Mouse (Mus musculus): ENCODE measurements around the gene Atp6v1a.

Gene Atp6v1a

DNA sequence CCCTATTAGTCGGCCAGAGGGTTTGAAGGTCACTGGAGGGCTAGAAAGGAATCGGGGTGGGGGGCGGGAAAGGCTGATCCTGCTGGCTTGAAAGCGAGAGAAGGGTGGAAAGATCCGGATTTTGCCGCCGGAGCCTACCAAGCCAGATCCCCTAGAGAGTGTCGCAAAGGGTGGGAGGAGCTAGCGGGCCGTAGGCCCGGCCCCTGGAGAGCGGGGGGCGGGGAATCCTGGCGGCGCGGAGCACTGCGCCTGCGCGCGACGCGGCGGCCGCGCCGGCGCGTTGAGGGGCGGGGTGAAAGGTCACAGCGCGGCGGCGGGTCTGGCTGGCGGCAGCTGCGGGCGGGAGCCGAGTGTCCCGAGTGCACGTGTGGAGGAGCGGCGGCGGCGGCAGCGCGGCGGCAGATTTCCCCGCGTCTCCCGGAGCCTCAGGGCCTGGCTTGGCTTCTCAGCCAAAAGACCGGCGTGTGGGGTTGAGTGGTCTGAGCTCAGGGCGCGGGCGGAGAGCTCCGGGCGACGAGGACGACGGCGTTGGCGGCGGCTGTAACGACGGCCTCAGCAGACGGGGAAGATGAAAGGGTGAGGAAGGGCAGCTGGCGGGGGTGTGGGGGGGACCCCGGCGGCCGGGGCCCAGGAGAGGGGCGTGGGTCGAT is at the start of gene Atp6v1a, which contains the start of gene Naa50:
TSS of gene Atp6v1a (minus strand) at position 170 of the 650 bp plus-strand sequence.
TSS of gene Naa50 (plus strand) at position 295 of the 650 bp plus-strand sequence.
- peak; percentile 89 for DNase-seq

DNA sequence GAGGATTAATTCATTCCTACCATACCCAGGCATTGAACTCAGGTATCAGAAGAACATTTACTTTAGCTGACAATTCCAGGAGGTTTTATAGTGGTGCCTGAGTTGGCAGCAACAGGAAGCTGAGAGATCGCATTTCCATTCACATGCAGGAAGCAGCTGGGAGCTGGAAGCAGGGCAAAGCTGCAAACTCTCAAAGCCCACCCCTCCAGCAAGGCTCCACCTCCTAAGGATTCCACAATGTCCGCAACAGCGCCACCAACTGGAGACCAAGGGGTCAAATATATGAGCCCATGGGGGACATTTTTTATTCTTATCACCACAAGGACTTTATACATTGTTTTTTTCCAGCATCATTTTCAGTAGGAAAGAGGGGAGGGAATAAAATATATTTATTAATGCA is 49.3 kb upstream of the Atp6v1a start:
- DNase-seq = no peak

DNA sequence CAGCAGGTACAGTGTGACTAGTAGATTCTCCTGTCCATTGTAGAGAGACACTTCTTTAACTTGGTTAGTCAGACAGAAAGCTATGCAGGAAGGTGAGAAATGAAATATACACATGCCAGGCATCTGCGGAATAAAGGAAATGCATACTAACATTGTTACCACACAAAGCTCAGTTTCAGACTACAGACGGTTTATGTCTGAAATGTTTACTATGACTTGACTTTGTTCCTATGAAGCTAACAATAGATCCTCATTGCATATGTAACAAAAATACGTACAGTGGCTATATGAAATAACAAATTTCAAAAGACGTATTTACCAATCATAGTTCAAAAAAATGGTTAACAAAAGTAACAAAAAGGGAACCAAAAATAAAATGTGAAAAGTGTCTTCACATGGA is 47.7 kb upstream of the Atp6v1a start:
- no peak for DNase-seq

DNA sequence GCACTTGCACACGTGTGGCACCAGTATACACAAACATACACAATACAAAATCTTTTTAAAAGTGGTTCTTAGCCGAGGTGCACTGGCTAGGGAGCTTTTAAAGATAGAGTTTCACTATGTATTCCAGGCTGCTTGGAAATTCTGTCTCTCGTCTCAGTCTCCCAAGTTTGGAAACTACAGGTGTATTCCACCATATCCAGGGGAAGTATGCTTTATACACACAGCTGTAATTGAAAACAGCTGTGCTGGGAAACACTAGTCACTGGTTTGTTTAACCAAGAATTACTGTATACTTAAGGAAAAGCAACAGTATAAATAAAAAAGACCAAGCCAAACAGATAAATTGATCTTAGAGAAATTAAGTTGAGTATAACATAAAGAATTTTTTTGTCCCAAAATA is 45.3 kb upstream of the Atp6v1a start:
- DNase-seq = no peak

DNA sequence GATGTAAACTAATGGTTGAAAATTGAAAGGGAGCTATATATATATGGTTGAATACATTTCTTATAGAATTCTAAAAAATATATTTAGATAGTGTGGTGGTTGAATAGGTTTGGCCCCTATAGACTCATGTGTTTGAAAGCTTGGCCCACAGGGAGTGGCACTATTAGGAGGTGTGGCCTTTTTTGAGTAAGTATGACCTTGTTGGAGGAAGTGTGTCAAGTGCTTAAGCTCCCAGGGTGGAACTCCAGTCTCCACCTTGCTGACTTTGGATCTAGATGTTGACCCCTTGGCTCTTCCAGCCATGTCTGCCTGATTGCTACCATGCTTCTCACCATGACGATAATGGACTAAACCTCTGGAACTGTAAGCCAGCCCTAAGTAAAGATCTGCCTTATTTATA is 43.1 kb upstream of the Atp6v1a start:
- DNase-seq = no peak

DNA sequence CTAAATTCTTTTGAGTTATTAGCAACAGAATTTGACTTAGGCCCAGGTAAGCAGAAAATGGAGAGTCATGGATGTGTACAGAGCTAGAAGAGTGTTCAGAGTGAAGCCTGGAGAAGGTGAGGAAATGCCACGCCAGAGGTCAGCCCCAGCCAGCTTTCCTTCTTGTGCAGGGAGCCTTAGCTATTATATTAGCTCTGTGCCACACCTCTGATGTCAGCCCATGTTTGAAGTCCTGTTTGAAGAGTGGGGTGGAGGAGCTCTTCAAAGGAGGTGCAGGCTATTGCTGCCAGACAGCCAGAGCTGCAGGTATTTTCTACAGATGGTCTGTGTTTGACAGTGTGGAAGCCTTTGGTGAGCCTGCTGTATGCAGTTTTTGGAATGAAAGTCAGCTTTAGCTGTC is 39.0 kb upstream of the Atp6v1a start:
- DNase-seq = peak; percentile 77

DNA sequence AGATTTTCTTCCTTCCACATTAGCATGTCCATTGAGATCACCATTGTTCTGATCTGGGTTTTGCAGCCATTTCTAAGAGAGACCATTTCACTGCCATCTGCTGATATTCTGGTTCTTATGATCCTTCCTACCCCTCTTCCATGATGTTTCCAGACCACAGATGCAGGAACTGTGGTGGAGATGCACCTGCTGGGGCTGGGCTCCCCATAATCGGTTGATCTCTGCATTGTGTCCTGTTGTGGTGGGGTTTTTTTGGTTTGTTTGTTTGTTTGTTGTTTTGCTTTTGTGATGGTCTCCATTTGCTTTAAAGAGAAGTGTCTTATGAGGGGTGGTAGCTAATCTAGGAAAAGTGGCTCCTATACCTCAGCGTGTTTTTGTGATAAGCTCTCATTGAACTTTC is 37.0 kb upstream of the Atp6v1a start:
- no peak for DNase-seq

DNA sequence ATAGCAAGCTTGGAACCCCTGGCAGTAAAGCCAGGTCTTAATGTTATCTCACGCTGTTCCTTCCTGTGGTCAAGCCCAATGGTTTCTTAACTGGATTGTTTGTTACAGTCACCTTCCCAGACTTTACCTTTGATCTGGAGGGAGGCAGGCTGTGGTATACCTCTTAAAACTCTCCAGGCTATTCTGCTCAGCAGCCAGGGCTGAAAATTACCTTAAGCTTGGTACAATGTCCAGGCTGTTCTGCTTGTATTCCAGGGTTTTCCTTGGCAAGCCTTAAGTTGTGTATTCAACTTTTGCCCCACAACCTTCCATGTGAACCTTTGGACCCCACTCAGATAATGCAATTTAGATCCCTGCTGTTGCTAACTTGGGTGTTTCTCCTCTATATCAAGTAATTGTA is 35.5 kb upstream of the Atp6v1a start:
- DNase-seq = no peak

DNA sequence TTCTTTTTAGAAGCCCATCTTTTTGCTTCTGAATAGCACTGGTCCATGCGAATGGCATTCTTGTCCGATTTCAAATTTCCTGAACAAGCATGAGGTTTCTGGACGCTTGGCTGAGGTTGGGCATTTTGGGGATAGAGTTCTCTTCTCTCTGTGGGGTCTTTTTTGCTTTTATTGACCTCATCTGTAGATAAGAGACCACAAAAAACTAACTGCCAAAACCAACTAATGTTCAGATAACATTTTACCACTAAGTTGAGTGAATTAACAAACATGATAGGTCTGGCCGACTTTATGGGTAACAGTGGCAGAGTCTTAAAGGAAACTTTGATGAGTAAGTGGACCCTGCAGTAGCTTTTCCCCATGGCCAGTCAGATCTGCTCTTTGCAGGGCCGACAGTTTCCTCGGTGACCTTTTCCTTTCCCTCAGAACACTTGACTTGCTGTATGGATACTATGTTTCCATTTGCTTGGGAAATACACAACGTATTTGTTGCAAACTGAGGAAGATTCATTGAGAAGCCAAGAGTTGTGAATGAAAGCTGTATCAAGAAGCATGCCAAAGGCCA is 34.5 kb upstream of the Atp6v1a start:
- DNase-seq = no peak

DNA sequence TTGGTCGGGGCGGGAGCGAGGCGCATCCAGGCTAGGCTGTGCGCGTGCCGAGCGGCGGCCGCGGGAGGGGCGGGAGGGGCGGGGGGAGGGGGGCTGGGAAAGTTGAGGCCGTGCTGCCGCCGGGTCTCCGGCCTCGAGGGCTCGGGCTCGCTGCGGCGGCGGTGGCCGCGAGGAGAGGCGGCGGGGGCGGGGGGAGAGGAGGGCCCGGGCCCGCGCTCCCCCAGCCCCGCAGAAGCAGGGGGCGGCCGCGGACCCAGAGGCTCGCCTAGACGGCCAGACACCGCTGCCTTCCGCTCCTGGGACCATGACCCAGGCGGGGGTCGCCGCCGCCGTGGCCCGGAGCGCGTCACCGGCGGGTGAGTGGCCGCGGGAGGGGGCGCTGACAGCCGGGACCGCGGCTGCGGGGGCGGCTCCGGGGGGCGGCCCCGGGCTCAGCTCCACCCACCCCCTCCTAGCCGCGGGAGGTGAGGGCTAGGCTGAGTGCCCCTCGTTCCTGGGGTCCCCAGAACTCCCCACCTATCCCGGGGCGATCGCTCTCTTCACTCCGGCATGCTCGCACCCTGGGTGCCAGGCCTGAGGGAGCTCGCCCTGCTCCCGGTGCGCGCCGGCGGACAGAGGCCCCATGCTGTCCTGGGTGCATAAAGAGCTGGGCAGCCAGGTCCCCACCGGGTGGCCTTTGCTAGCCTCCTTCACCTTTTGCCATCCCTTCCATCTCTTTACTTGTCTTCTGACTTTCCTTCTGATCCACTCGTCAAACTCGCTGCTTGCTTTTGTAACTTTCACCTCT is 33.8 kb upstream of the Atp6v1a start, which contains the start of gene Usf3:
TSS of gene Usf3 (plus strand) at position 92 of the 787 bp plus-strand sequence.
- DNase-seq = peak; percentile 57

DNA sequence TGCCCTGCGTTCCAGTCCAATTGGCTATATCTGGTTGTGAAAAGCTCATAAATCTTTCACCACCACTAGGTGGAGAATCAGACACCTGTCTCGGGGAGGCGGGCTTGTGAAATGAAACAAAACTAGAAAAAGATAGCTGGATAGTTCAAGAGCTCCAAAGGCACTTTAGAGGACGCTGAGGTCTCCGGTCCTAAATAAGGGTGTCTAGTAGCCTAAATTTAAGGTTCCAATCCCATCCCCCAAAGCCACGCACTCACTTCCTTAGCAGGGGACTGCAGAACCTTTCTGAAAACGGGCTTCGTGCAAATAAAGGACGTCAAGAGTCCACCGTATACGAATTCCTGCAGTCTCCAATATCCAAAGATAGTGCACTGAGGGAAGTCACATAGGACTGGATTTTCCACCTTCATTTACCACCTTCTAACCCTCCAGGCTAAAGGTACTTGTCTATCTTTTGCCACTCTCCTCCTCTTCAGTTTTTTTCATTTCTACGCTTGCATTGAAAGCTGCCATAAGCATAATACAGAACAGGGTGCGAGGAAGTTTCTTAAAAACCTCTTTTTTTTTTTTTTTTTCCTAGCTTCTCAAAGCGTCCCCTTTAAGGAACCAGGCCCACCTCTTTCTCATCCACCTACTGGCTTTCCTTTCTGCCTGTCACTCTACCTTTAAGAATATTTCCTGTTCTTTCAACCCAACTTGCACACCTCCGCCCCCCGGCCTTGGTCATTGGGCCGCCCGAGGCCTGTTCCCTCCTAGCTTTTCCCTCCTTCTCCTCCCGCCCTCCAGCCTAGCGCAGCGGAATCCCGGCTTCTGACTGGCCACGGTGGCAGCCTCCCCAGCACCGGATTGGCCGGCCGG is 33.0 kb upstream of the Atp6v1a start:
- DNase-seq = peak; percentile 99

DNA sequence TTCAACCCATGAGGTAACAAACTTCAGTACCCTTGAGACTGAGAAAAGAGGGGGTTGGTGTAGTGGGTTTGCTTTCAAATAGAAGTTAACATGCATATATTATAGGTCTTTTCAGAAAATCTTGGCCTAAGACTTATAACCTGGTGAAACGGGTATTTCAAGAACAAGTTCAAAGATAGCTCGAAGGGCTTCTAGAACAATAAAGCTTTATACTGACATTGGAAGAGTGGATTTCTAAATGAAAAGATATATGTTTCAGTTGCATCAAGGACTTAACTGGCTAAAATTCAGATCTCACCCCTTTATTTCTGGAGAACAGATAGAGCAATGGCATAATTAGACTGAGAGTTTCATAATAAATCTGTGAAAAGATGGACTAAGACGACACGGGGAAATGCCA is 29.5 kb upstream of the Atp6v1a start:
- DNase-seq = no peak

DNA sequence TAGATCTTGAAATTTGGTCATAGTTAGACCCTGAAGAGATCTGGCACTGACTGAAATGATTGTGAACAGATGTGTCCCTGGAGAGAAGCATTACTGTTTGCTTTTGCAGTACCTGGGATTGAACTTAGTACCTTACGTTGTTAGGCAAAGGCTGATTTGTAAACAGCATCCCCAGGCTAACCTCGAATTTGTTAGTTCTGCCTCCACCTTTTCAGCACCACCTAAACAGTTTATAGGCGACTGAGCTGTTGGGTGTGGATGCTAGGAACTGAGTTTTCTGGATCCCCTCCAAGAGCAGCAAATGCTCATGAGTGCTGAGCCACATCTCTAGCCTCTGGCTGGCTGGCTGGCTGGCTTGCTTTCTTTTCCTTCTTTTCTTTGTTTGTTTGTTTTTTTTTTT is 25.7 kb upstream of the Atp6v1a start:
- no peak for DNase-seq

DNA sequence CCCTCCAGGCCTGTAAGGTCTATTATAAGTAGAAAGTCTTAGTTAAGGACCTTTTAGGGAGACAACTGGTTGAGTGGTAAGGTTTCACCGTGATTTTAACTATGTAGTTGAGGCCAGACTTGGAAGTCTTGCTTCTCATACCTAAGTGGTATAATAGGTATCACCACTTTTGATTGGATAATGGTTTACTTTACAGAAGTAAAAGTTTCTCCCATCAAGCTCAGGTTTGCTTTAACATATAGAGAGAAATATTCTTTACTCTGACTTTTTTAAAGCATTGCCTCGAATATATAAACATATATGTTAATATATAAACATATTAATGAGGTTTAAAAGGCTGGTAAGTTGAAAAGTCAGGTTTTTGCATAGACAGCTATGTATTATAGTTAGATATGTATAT is 24.3 kb upstream of the Atp6v1a start:
- no peak for DNase-seq

DNA sequence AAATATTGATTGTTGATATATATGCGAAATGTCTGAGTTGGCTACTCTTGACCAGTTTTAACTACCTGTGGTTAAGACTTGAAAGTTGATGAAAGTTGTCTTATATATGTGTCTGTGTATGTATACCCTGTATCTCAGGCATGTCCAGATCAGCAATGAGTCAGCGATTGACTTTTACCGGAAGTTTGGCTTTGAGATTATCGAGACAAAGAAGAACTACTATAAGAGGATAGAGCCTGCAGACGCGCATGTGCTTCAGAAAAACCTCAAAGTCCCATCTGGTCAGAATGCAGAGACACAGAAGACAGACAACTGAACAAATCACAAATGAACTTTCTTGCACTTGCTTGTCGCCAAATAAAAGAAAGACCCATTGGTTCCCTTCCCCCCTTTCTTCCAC is 19.8 kb upstream of the Atp6v1a start:
- no peak for DNase-seq

DNA sequence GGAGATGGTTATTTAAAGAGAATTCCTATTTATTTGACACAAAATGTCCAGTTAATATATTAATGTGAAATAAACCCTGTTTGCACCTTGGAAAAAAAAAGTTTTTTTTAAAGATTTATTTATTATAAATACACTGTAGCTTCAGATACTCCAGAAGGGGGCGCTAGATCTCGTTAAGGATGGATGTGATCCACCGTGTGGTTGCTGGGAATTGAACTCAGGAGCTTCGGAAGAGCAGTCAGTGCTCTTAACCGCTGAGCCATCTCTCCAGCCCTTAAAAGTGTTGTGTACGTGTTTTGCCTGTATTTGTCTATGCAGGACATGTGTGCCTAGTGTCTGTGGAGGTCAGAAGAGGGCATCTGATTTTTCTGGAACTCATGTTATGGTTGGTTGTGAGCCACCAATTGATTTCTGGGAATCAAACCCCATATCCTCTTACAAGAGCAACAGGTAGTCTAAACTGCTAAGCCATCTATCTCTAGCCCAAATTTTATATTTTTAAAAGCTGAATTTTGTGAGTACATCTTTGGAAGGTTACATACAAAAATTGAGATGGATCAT is 15.1 kb upstream of the Atp6v1a start:
- no peak for DNase-seq

DNA sequence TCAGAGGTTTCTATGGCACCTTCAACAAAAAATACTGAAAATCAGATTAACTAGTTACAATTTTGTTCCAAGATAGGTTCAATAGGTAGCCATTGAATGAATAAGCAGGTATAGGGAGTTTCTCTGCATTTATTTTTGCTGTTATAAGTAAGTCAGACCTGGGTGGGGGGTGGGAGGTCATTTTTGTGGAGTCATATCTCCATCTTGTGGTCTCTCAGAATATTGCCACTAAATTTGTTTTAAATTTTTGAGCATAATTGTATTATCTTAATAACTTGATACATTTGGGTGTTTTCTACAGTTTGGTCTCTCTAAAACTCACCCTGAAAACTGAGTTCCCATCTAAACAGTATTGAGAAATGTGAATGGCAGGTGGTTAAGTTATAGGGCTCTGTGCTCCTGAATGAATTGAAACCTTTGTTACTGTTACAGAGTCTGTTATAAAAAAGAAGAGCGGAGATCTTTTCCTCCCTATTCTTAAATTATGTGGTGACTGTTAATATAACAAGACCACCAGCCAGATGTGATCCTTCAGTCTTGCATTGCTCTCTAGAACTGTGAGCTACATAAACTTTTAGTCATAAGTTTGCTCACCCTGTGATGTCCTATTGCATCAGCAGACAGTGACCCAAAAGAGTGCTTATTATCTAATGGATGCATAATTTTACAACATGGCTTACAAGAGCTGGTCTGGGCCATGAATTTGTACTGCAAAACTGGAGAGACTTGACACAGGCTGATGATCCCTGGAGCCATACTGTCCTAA is 9.7 kb upstream of the Atp6v1a start:
- DNase-seq = no peak

DNA sequence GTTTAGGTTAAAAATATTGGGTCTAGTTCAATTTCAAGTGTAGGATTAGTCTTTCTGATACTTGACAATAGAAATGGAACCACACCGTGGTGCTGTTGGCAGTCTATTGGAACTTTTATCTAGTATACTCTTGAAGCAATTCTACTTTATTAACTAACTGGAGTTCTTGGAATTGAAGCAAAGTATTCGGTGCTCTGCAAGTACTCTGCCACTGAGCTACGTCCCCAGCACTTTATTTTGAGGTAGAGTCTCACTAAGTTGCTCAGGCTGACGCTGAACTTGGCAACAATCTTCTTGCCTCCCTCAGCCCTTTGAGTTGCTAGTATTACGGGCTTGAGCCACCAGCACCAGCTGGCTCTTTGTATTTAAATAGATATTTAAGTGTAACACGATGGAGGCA is 2.0 kb upstream of the Atp6v1a start:
- no peak for DNase-seq

DNA sequence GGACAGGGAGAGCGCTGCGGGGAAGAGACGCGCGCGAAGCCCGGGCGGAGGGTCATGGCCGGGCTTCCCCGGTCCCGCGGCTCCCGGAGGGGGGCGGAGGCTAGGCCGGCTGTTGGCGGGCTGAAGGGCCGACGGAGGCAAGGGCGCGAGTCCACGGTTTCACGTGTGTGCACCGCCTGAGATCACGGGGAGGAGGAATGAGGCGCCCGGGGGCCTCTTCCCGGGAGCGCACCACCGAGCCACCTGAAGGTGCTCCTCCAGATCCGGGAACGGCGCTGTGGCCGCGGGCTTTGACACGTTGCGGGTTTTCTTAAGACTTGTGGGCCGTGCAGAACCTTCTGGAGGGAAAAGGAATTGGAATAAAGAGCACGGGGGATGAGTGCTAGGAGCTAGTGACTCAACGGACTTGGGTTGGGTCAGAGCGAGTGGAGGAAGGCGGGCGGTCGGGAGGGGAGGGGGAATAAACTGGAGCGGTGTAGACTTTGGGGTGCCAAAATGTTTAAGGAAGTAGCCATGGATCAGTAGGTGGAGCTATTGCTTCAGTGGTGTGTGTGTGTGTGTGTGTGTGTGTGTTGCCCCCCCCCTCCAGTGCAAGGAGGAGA is 782 bp upstream of the Atp6v1a start:
- peak; percentile 92 for DNase-seq

DNA sequence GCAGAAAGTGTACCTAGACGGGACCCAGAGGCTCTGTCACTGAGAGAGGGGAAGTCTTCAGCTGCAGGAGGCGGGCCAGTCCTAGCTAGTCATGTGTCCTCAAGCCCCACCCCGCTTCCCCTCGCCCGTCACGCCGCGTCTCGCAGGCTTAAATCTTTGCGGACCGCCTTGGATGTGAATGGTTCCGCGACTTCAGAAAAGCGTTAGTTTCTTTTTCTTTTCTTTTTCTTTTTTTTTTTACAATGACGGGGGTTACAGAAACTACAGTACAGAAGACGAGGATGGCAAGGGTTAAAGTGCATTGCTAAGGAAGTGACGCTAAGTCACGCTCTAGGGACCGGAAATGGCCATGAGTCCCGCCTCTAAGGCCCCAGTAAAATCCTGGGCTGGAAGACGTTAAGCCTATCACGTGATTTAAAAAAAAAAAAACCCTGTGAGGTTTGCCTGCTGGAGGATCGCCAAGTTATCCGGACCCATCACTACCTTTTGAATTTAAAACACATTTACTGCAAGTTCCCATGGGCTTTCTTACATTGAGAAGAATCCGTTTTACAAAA is 448 bp downstream of the Atp6v1a start:
- DNase-seq = peak; percentile 94

DNA sequence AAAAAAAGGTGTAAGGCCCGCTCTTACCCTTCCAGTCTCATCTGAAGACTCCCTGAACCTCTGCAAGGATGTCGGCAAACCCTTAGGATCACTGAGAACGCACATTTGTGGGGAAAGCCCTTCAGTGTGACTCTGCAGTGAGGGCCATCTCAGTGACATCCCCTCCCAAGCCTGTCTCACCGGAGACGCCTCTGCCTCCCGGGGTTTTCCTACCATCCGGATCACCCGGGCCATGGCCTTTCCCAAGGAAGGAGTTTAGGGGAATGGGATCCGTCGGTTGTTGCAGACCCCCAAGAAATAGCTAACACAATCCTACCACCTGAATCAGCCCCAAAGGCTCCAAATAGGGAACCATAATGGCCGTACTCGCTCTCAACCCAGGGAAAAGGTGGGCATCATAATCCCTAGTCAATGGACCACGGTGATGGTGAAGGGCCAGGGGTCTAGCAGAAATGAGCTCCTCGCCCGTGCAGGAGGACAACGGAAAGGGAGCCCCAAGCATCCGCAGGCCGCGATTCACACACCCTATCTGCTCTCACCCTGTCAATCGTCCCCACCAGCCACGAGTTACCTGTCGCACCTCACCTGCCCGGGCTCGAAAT is 1.0 kb downstream of the Atp6v1a start:
- DNase-seq = no peak

Data from lung, postnatal 36 days (tissue).